Mouse (Mus musculus) liver, embryonic 13.5 days (tissue): ENCODE data around the gene Ceacam11. TPM values are rescaled to one million over a fixed set of nuclear protein-coding genes. Genes with fewer than 3 reads are reported as not detected.
"Not testable (repeated sequence)": the region's sequence is repeated elsewhere in the genome, so short reads cannot be mapped to it uniquely, and the experiment has no call there.

Experiments
- ATAC-seq: fragments of 200-750 bp; cut with Nextera tagmentation; 2 replicates; pipeline ENCODE4 v1.8.0; 2017; ENCODE audit warnings: low read depth, mild to moderate bottlenecking, moderate number of reproducible peaks, moderate library complexity
- DNase-seq: peaks from one replicate; pipeline ENCODE4 v3.0.0; 2022
- H3K27ac ChIP-seq: fragments of 300-500 bp; sonication (generic); 2 replicates; pipeline ENCODE4 v1.5.1; 2015; ENCODE audit warnings: moderate library complexity, mild to moderate bottlenecking, inconsistent platforms
- H3K27me3 ChIP-seq: fragments of 300-500 bp; sonication (generic); 2 replicates; pipeline ENCODE4 v1.6.1; 2015; ENCODE audit warnings: mild to moderate bottlenecking, inconsistent platforms
- H3K36me3 ChIP-seq: fragments of 300-500 bp; sonication (generic); 2 replicates; pipeline ENCODE4 v1.6.1; 2015; ENCODE audit warnings: mild to moderate bottlenecking, inconsistent platforms
- H3K4me1 ChIP-seq: fragments of 300-500 bp; sonication (generic); replicated peaks from 2 replicates; pipeline ENCODE4 v1.6.1; 2015; ENCODE audit warnings: inconsistent platforms
- H3K4me2 ChIP-seq: fragments of 300-500 bp; sonication (generic); 2 replicates; pipeline ENCODE4 v1.6.1; 2015; ENCODE audit warnings: inconsistent platforms, mild to moderate bottlenecking, moderate library complexity
- H3K4me3 ChIP-seq: fragments of 300-500 bp; sonication (generic); replicated peaks from 2 replicates; pipeline ENCODE4 v1.5.1; 2015; ENCODE audit warnings: mild to moderate bottlenecking, inconsistent platforms
- H3K9ac ChIP-seq: fragments of 300-500 bp; sonication (generic); 2 replicates; pipeline ENCODE4 v1.6.1; 2015; ENCODE audit warnings: mild to moderate bottlenecking, inconsistent platforms
- H3K9me3 ChIP-seq: fragments of 300-500 bp; sonication (generic); replicated peaks from 2 replicates; pipeline ENCODE4 v1.6.1; 2016; ENCODE audit warnings: inconsistent platforms
- WGBS: fragments of 180-500 bp; shearing (Covaris S2); methylation state at CpG from one replicate; pipeline ENCODE4 v1.1.7; 2015; ENCODE audit not compliant: insufficient replicate concordance; 5-methylcytosine and 5-hydroxymethylcytosine counted together
- microRNA-seq: library from miRNA; unstranded; fragments of <30 nt; microRNA quantifications from one replicate; pipeline ENCODE4, GENCODE M21; 2016
- polyA plus RNA-seq: library from polyadenylated mRNA; unstranded; fragments of >200 nt; fragmentation: Nextera tagmentation; extraction: Ambion mirVana; gene quantifications from 2 replicates; pipeline ENCODE4 v1.2.1, GENCODE M21; 2015

Ceacam11 gene
- polyA plus RNA-seq, result not detected in 2 replicates

- H3K4me3 ChIP-seq, result no peak within 1 kb of the TSS
- H3K9ac ChIP-seq, result no peak within 1 kb of the TSS
- ATAC-seq (no peak), DNase-seq (no peak)
- no peak within 1 kb of the TSS for H3K4me2 ChIP-seq
- 48% methylated on average over 4 of the region's 4 CpGs for WGBS
- no peaks in the 10 kb centered on the region for H3K27me3 ChIP-seq
- H3K4me1 ChIP-seq, result no peaks in the 10 kb centered on the region
- no peaks in the 10 kb centered on the region for H3K36me3 ChIP-seq
- no peaks in the 10 kb centered on the region for H3K9me3 ChIP-seq
- no peak within 1 kb of the TSS for H3K27ac ChIP-seq
Observed at GRCm38 (mm10) chr7:17971824-17972223, at the start of gene Ceacam11. Gene Ceacam11, plus strand, starts transcription at chr7:17972124.

GRCm38 (mm10) chr7:18001131-18001530 is 29.2 kb downstream of the Ceacam11 start:
- H3K4me1 ChIP-seq, H3K4me2 ChIP-seq, DNase-seq, H3K27me3 ChIP-seq, H3K9ac ChIP-seq, H3K27ac ChIP-seq, ATAC-seq, H3K9me3 ChIP-seq, H3K4me3 ChIP-seq, H3K36me3 ChIP-seq: not testable (repeated sequence)
- 69% methylated on average over 1 of the region's 1 CpGs for WGBS

GRCm38 (mm10) chr7:18009589-18009988 is 37.7 kb downstream of the Ceacam11 start, which contains the start of gene Ceacam13:
Gene Ceacam13, plus strand, starts transcription at chr7:18009889.
- H3K27me3 ChIP-seq, result no peaks in the 10 kb centered on the region
- no peak within 1 kb of the TSS for H3K27ac ChIP-seq
- ATAC-seq (no peak), DNase-seq (no peak)
- no peak within 1 kb of the TSS for H3K4me3 ChIP-seq
- H3K9me3 ChIP-seq, result peaks cover 7% of the 10 kb centered on the region
- no peaks in the 10 kb centered on the region for H3K4me1 ChIP-seq
- H3K36me3 ChIP-seq, result no peaks in the 10 kb centered on the region
- WGBS, result 48% methylated on average over 4 of the region's 4 CpGs
- H3K4me2 ChIP-seq, result no peak within 1 kb of the TSS
- H3K9ac ChIP-seq, result no peak within 1 kb of the TSS

Small RNA genes lying within 50 kb of the gene (microRNA-seq; reads per million reads assigned to microRNA genes)
- not detected for gene Gm22414

Other genes with a start within 250 kb of the Ceacam11 start
- gene Ceacam14, start 159.5 kb upstream of the Ceacam11 start, polyA plus RNA-seq, result not detected in 2 replicates
- not detected in 2 replicates for gene Gm5155, start 100.4 kb upstream of the Ceacam11 start, polyA plus RNA-seq
- gene Ceacam13, start 37.8 kb downstream of the Ceacam11 start, polyA plus RNA-seq, result not detected in 2 replicates
- gene Ceacam12, start 93.8 kb downstream of the Ceacam11 start, polyA plus RNA-seq, result not detected in 2 replicates
- not detected in 2 replicates for gene Igfl3, start 204.4 kb downstream of the Ceacam11 start, polyA plus RNA-seq